Mouse (Mus musculus) cortical plate, adult 2 months (tissue): ENCODE results near the gene Rab4a. TPM values are rescaled to one million over a fixed set of nuclear protein-coding genes. Genes with fewer than 3 reads are reported as not detected.

ENCODE experiments used
- H3K27ac ChIP-seq: fragments of 200-500 bp; 2 replicates; pipeline ENCODE4 v1.5.1; 2012; ENCODE audit warnings: low read length, control low read depth, inconsistent platforms; ENCODE audit not compliant: insufficient read depth
- H3K4me1 ChIP-seq: fragments of 200-500 bp; 2 replicates; pipeline ENCODE4 v1.6.1; 2011; ENCODE audit warnings: low read length; ENCODE audit not compliant: control insufficient read depth, insufficient read depth
- H3K4me3 ChIP-seq: fragments of 200-500 bp; 2 replicates; pipeline ENCODE4 v1.5.1; 2011; ENCODE audit warnings: mild to moderate bottlenecking, low read length, control low read depth; ENCODE audit not compliant: insufficient read depth
- CTCF ChIP-seq: fragments of 200-500 bp; IDR thresholded peaks from 2 replicates; pipeline ENCODE4 v1.5.1; 2011; ENCODE audit warnings: mild to moderate bottlenecking, control low read depth, low read length; ENCODE audit not compliant: insufficient read depth; ENCODE audit errors: extremely low read depth
- POLR2A ChIP-seq: fragments of 200-500 bp; IDR thresholded peaks from 2 replicates; pipeline ENCODE4 v1.6.1; 2011; ENCODE audit warnings: mild to moderate bottlenecking, low read length, control low read depth; ENCODE audit not compliant: insufficient read depth; ENCODE audit errors: extremely low read depth
- polyA plus RNA-seq: library from polyadenylated mRNA; depleted of rRNA; stranded (reverse); fragments of >200 nt; gene quantifications from 2 replicates; pipeline ENCODE4 v1.2.3, GENCODE M21; 2012

Gene Rab4a
- polyA plus RNA-seq, 1 experiment = 72.7 TPM

DNA sequence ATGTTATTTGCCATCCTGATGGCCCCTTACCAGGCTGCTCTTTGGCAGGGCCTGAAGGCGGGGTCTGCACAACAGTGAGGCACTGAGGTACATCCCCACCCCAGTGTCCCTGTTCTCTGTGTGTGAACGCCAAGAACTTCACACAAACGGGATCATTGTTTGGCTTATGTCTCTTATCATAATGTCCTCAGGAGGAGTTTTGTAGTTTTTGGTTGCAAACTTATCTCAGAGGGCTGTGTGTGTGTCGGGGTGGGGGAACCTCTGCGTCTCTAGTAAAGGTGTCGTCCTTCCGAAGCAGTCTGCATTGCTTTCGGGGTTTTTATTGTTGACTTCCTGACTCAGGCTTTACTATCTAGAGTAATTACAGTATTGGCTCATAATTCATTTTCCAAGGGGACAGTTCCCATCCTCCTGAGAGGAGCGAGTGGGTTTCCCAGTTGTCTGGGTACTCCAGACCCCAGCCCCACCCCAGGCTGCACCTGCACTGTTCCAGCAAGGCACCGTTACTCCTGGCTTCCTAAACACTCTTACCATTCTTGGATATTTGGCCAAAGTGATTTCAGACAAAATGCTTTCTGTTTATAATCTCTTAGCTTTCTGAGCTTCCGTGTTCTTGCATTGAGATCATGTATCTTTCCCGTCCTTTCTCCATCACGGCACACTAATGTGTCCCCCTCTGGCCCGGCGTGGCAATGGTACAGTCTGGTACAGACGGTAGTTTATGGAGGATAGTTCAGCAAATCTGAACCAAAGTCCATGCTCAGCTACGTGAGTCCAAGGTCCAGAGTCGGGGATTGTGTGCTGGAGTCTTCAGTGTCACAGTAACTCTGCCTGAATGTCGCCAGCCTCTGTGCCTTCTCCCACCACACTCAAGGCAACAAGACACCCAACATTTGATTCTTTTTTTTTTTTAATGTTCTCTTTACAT is 14.2 kb downstream of the Rab4a start:
- Histone ChIP-seq H3K4me3 (no peak overlapping the region), H3K4me1 (peaks cover 10% of the 10 kb centered on the region), H3K27ac (0 out of 2 replicates have a peak overlapping the region, but pooled peaks have one; percentile 12)
- TF ChIP-seq POLR2A (no peak), CTCF (no peak)

DNA sequence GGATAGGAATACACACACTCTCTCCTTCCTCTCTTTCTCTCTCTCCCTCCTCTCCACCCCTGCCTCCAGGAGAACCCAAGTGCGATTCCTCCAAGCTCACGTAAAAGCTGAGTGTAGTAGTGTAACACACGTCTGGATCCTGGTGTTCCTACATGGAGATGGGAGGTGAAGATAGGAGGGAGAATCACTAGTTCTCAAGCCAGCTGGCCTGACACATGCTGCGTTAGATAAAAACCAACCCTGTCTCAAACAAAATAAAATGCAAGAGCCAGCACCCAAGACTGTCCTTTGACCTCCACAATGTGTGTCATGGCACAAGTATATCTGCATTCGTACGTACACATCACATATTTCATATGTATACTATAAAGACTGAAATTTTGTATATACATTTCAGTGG is 15.0 kb downstream of the Rab4a start:
- Histone ChIP-seq H3K4me1 (peaks cover 10% of the 10 kb centered on the region), H3K4me3 (no peak overlapping the region), H3K27ac (peak overlapping the region; percentile 12; the same call in 1 of the 2 replicates)
- no peak for TF ChIP-seq POLR2A

DNA sequence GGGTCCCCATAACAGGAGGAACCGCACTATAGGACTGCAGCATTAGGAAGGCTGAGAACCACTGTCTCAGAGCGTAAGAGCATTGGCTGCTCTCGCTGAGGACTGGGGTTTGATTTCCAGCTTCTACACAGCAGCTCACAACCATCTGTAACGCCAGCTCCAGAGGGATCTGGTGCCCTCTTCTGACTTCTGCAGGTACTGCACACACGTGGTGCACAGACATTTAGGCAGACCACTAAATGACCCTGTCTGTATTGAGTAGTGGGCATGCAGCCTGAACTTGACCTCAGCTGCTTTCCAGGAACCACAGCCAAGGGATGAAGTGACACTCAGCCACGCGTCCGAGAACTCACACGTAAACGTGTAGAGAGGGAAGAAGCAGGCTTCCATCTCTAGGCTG is 17.3 kb downstream of the Rab4a start:
- no peak for TF ChIP-seq POLR2A
- TF ChIP-seq CTCF = no peak
- no peak overlapping the region for H3K4me3 ChIP-seq
- H3K27ac ChIP-seq = no peak overlapping the region
- H3K4me1 ChIP-seq = peaks cover 5% of the 10 kb centered on the region

DNA sequence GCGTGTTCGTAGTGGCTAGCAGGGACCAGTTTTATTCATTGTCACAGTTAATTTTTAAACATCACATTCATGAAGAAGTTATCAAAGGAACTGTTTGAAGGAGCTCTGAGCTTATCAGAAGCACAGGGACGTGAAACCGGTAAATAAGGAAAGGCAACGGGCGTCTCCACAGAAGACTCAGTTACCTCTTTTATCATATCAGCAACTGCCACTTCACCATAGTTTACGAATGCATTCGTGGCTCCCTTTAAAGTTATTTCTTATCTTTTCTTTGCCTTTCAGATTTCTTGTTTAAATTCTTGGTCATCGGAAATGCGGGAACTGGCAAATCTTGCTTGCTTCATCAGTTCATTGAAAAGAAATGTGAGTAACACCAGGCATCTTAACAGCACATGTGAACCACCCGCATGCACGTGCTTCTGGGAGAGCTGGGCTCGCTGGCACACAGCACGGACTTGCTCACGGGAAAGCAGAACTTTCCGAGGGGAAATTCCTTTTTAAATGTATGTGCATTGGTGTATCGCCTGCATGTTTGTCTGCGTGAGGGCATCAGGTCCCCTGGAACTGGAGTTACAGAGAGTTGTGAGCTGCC is 17.8 kb downstream of the Rab4a start:
- Histone ChIP-seq H3K4me3 (no peak overlapping the region), H3K27ac (no peak overlapping the region), H3K4me1 (peaks cover 5% of the 10 kb centered on the region)
- no peak for TF ChIP-seq CTCF
- TF ChIP-seq POLR2A = no peak

DNA sequence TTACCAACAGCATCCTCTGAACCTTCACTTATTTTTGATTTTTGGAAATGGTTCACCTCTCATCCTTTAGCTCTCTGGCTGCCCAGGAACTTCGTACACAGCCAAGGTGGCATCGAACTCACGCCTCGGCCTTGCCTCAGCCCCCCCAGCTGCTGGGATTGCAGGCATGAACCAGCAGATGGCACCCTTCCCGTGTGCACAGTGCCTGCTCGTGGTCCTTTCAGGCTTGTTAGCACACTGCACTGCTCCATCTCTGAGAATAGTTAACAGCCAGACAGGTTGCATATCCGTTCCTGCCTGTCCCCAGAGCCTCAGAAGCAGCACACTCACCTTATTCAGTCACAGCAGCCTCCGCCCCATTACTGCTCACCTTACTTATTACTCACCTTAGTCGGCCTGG is 20.2 kb downstream of the Rab4a start:
- TF ChIP-seq POLR2A (no peak), CTCF (peak; percentile 65)
- Histone ChIP-seq H3K4me3 (no peak overlapping the region), H3K4me1 (no peaks in the 10 kb centered on the region; the same call in none of the 2 replicates), H3K27ac (no peak overlapping the region)

DNA sequence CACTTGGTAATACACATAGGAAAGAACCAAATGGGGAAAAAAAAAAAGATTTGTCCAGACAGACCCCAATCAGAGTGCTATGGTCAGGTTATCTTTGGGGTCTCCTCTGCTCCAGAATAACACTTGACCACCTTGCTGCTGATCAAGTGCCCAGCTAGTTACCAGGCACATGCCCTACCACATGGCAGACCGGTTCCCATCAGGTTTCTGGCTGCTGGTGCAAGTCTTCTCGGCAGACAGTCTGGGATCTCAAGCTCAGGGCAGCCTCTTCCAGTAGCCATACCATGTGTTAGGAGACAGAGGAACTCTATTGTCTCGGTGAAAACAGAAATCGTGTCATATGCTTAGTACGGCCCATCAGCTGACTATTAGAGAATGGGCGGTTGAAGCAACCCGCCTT is 21.0 kb downstream of the Rab4a start:
- H3K4me1 ChIP-seq = no peaks in the 10 kb centered on the region; the same call in none of the 2 replicates
- H3K27ac ChIP-seq = no peak overlapping the region
- TF ChIP-seq POLR2A (no peak), CTCF (no peak)
- no peak overlapping the region for H3K4me3 ChIP-seq

DNA sequence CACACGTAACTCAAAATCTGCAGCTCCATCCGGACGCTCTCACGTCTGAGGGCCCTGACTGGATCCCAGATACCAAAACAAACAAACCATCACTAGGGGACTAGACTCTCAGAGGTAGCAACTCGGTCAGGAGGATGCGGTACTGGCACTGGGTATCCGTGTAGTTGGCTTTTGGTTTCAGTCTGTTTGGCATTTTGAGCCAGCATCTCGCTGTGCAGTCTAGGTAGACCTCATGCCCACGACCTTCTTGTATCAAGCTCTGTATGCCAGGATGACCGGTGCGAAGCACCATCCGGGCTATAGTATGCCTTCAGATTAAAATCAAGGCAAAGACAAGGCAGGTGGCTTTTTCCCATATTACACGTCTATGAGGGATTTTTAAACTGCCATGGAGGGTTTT is 21.7 kb downstream of the Rab4a start:
- Histone ChIP-seq H3K4me3 (no peak overlapping the region), H3K4me1 (no peaks in the 10 kb centered on the region; the same call in none of the 2 replicates), H3K27ac (no peak overlapping the region)
- TF ChIP-seq POLR2A (no peak), CTCF (no peak)

DNA sequence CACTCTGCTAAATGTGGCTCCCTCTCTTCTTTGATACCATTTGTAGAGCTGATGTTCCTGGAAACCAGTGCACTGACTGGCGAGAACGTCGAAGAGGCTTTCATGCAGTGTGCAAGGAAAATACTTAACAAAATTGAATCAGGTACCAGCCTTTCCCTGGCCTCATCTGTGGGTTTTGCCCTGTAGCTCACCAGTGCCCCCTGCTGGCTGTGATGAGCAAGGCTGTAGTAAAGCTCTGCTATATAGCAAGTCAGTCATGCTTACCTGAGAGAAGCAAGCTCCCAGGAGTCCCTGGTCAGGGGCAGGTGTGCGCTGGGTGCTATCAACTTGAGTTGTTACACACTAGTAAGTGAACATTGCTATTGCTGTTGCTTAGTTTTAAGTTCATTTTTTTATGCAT is 27.0 kb downstream of the Rab4a start:
- peak; percentile 77 for TF ChIP-seq CTCF
- no peak for TF ChIP-seq POLR2A
- Histone ChIP-seq H3K27ac (no peak overlapping the region), H3K4me1 (no peaks in the 10 kb centered on the region; the same call in none of the 2 replicates), H3K4me3 (no peak overlapping the region)

DNA sequence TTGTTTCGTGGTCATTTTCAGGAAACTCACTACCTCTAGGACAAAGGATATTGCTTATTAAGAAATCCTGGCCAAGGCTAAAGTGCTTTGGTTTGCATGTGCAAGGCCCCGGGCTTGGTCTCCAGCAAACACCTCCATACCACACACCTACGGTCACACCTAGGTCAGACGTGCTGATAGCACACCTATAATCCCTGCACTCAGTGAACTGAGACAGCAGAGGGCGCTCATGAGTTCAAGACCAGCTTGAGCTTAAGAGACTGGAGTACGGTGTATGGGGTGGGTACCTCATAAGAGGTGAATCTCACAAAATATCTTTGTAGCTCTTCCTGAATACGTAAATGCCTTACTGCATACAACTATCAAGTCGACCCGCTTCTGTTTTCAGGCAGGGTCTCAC is 29.7 kb downstream of the Rab4a start:
- peak; percentile 82 for TF ChIP-seq CTCF
- no peak for TF ChIP-seq POLR2A
- H3K4me3 ChIP-seq = no peak overlapping the region
- peaks cover under 1% of the 10 kb centered on the region; the same call in 1 of the 2 replicates for H3K4me1 ChIP-seq
- no peak overlapping the region for H3K27ac ChIP-seq

DNA sequence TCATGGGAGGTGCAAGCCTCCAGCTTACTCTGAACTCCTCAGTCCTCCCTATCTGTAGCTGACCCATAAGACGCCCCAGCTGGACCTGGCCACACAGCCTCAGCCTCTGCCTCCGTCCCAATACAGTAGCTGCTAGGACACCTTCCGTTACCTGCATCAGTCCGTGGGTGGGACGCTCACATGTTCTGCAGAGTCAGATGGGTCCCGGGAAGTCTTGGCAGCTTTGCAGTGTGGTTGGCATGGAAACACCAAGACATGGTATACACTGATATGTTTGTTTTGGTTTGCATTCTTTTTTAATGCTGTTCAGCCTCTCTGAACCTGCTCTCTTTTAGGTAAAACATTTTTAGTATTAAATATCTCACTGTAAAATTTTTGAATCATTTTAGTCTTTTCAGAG is 30.6 kb downstream of the Rab4a start:
- TF ChIP-seq POLR2A = no peak
- TF ChIP-seq CTCF = no peak
- no peak overlapping the region for H3K4me3 ChIP-seq
- no peak overlapping the region for H3K27ac ChIP-seq
- H3K4me1 ChIP-seq = peaks cover 4% of the 10 kb centered on the region
